Mouse (Mus musculus) CH12.LX (cell line): ENCODE measurements around the gene Evx2.

Source experiments
- CTCF ChIP-seq, 2 experiments: IDR thresholded peaks in 1 of 2; conservative IDR thresholded peaks in 1 of 2; 2 replicates each; pipeline ENCODE4 v1.5.1; 2011 to 2012; ENCODE audit warnings: low read depth in 2 of 2, low read length in 2 of 2, improper control_type of control experiment in 1 of 2, inconsistent platforms in 1 of 2, mild to moderate bottlenecking in 1 of 2, moderate library complexity in 1 of 2
- EP300 ChIP-seq: IDR thresholded peaks from 2 replicates; pipeline ENCODE4 v1.6.1; 2011; ENCODE audit warnings: low read length, improper control_type of control experiment
- GABPA ChIP-seq: IDR thresholded peaks from 2 replicates; pipeline ENCODE4 v1.6.1; 2012; ENCODE audit warnings: low read depth, low read length, improper control_type of control experiment, inconsistent platforms; ENCODE audit not compliant: insufficient replicate concordance
- MAX ChIP-seq: IDR thresholded peaks from 2 replicates; pipeline ENCODE4 v1.6.1; 2011; ENCODE audit warnings: low read length, improper control_type of control experiment
- NELFE ChIP-seq: IDR thresholded peaks from 2 replicates; pipeline ENCODE4 v1.6.1; 2011; ENCODE audit warnings: low read depth, low read length, improper control_type of control experiment
- NRF1 ChIP-seq: IDR thresholded peaks from 2 replicates; pipeline ENCODE4 v1.6.1; 2014; ENCODE audit warnings: low read depth, mild to moderate bottlenecking, inconsistent platforms, low read length, improper control_type of control experiment, moderate library complexity
- PAX5 ChIP-seq: IDR thresholded peaks from 2 replicates; pipeline ENCODE4 v1.6.1; 2012; ENCODE audit warnings: low read length, inconsistent platforms, mixed read lengths
- POLR2A ChIP-seq: IDR thresholded peaks from 2 replicates; pipeline ENCODE4 v1.6.1; 2011; ENCODE audit warnings: low read depth, mild to moderate bottlenecking, improper control_type of control experiment, low read length
- TBP ChIP-seq: conservative IDR thresholded peaks from 2 replicates; pipeline ENCODE4 v1.6.1; 2011; ENCODE audit warnings: low read depth, low read length, improper control_type of control experiment
- USF1 ChIP-seq: IDR thresholded peaks from 2 replicates; pipeline ENCODE4 v1.6.1; 2014; ENCODE audit warnings: low read depth, mild to moderate bottlenecking, inconsistent platforms, low read length, improper control_type of control experiment
- ZC3H11A ChIP-seq: IDR thresholded peaks from 2 replicates; pipeline ENCODE4 v1.6.1; 2012; ENCODE audit warnings: low read depth, mild to moderate bottlenecking, inconsistent platforms, low read length, improper control_type of control experiment
- ZNF384 ChIP-seq: IDR thresholded peaks from 2 replicates; pipeline ENCODE4 v1.6.1; 2012; ENCODE audit warnings: low read depth, low read length, improper control_type of control experiment, inconsistent platforms

GRCm38 (mm10) chr2:74654743-74655419 lies 4.5 kb downstream of the Evx2 start:
- TF ChIP-seq NRF1 (no peak), GABPA (no peak), CTCF (conservative IDR thresholded peaks at IDR 0.05 in 1 of 2, IDR thresholded peaks at IDR 0.05 in 1 of 2; ENCODE audit: low read depth in 2 of 2, low read length in 2 of 2) (no peak), USF1 (no peak), POLR2A (no peak), MAX (no peak), PAX5 (no peak), TBP (no peak), EP300 (no peak), ZC3H11A (no peak), NELFE (no peak), ZNF384 (no peak)
